Mouse (Mus musculus): ENCODE data around the gene Mpst. TPM values are rescaled to one million over a fixed set of nuclear protein-coding genes. Genes with fewer than 3 reads are reported as not detected.

Mpst gene
- total and polyA plus RNA-seq, 3 experiments: 38.6 to 86.7 TPM; not detected in 1

DNA sequence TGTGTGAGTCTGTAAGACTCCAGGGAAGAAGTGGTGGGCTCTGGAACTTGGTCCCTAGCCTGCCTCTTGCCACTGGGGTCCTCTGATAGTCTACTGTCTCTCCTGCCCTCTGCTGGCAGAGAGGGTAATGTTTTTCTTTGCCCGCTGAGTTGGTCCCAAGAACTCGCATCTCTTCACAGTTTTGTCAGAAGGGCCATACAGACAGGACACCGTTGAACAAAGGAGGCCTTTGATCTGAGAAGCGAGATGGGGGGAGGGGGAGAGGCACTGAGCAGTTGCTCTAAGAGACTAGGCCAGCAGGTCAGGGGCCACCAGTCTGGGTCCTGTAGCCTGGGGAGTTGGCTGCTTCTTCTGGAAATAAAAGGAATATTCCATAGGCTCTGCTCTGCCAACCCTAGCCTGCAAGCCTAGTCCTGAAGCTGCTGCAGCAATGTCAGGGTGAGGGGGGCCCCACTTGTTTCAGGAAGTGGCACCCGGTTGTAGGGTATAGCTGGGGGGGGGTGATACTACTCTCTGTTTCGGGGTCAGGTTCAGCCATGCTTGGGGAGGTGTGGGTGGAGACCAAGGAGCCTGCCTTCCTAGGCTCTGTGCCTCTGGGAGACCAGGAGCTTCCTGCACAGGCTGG, 28.8 kb downstream of the Mpst start:
- Histone ChIP-seq H3K36me3 (ENCODE audit: control insufficient read depth in 1 of 2, insufficient read depth in 2 of 2, low read length in 2 of 2) (peaks cover 0 to 7% of the 10 kb centered on the region in 2 experiments; a peak in 2 of 4 replicates), H3K4me3 (ENCODE audit: control insufficient read depth in 1 of 2, insufficient read depth in 1 of 2, low read depth in 2 of 2, low read length in 2 of 2) (no peak overlapping the region), H3K27me3 (ENCODE audit: control insufficient read depth in 1 of 2, insufficient read depth in 2 of 2, low read length in 2 of 2) (no peaks in the 10 kb centered on the region), H3K27ac (ENCODE audit: control insufficient read depth, low read depth, low read length) (no peak overlapping the region), H3K4me1 (ENCODE audit: control insufficient read depth in 1 of 2, insufficient read depth in 2 of 2, low read length in 2 of 2) (peaks cover 13 to 21% of the 10 kb centered on the region in 2 experiments), H3K9me3 (replicated peaks; ENCODE audit: insufficient read depth, low read length) (no peaks in the 10 kb centered on the region), H3K79me2 (ENCODE audit: control insufficient read depth, insufficient read depth, low read length, poor library complexity) (no peaks in the 10 kb centered on the region), H3K9ac (ENCODE audit: control insufficient read depth, low read depth, low read length, poor library complexity, severe bottlenecking) (no peak overlapping the region)
- TF ChIP-seq SIN3A (IDR thresholded peaks at IDR 0.05; ENCODE audit: low read length) (no peak), ZC3H11A (IDR thresholded peaks at IDR 0.05; ENCODE audit: low read depth, low read length) (no peak), SMC3 (IDR thresholded peaks at IDR 0.05; ENCODE audit: low read depth, low read length) (peak; percentile 65), ELF1 (IDR thresholded peaks at IDR 0.05; ENCODE audit: low read depth, low read length) (no peak), MXI1 (IDR thresholded peaks at IDR 0.05; ENCODE audit: low read depth, low read length) (no peak), UBTF (IDR thresholded peaks at IDR 0.05; ENCODE audit: borderline replicate concordance, insufficient read depth, low read depth, low read length) (no peak), RCOR1 (IDR thresholded peaks at IDR 0.05; ENCODE audit: low read depth, low read length) (no peak), CHD1 (IDR thresholded peaks at IDR 0.05; ENCODE audit: low read depth, low read length) (no peak), POLR2AphosphoS5 (IDR thresholded peaks at IDR 0.05; ENCODE audit: borderline replicate concordance, low read depth, low read length) (no peak), EP300 (IDR thresholded peaks at IDR 0.05; ENCODE audit: low read depth in 1 of 2, low read length in 2 of 2) (no peak), RAD21 (IDR thresholded peaks at IDR 0.05; ENCODE audit: low read depth, low read length) (peak; percentile 46), CTCF (IDR thresholded peaks at IDR 0.05 in 2 of 3, conservative IDR thresholded peaks at IDR 0.05 in 1 of 3; ENCODE audit: control insufficient read depth in 1 of 3, insufficient read depth in 1 of 3, low read depth in 2 of 3, low read length in 3 of 3, poor library complexity in 1 of 3, severe bottlenecking in 1 of 3) (peak; percentile 56 to 69 (median 66)), TCF12 (IDR thresholded peaks at IDR 0.05; ENCODE audit: low read depth, low read length) (no peak)
- peak; percentile 54 for DNase-seq (ENCODE audit: low read depth, low spot score)

DNA sequence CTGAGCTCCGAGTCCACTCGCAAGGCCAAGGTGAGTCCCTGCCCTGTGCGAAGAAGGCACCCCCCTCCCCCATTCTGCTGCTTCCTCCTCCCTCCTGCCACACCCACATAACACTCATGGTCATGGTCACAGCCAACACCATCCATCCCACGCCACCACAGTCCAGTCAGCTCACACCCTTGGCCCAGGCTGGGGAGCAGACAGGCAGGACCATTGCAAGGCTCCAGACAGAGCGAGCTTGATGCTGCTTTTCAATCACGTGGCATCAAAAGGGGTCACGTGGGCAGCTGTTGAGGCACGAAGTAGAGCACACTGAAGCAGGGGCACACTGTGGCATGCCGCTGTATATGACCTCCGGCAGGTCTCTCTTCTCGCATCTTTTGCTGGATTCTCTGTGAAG, 29.5 kb downstream of the Mpst start:
- Histone ChIP-seq H3K79me2 (ENCODE audit: control insufficient read depth, insufficient read depth, low read length, poor library complexity) (no peaks in the 10 kb centered on the region), H3K4me1 (ENCODE audit: control insufficient read depth in 1 of 2, insufficient read depth in 2 of 2, low read length in 2 of 2) (peaks cover 13 to 21% of the 10 kb centered on the region in 2 experiments), H3K27ac (ENCODE audit: control insufficient read depth, low read depth, low read length) (no peak overlapping the region), H3K4me3 (ENCODE audit: control insufficient read depth in 1 of 2, insufficient read depth in 1 of 2, low read depth in 2 of 2, low read length in 2 of 2) (no peak overlapping the region), H3K36me3 (ENCODE audit: control insufficient read depth in 1 of 2, insufficient read depth in 2 of 2, low read length in 2 of 2) (peaks cover 0 to 7% of the 10 kb centered on the region in 2 experiments; a peak in 2 of 4 replicates), H3K9ac (ENCODE audit: control insufficient read depth, low read depth, low read length, poor library complexity, severe bottlenecking) (no peak overlapping the region), H3K27me3 (ENCODE audit: control insufficient read depth in 1 of 2, insufficient read depth in 2 of 2, low read length in 2 of 2) (no peaks in the 10 kb centered on the region), H3K9me3 (replicated peaks; ENCODE audit: insufficient read depth, low read length) (no peaks in the 10 kb centered on the region)
- no peak for TF ChIP-seq UBTF (IDR thresholded peaks at IDR 0.05; ENCODE audit: borderline replicate concordance, insufficient read depth, low read depth, low read length)
- TF ChIP-seq ELF1 (IDR thresholded peaks at IDR 0.05; ENCODE audit: low read depth, low read length): no peak
- TF ChIP-seq ZMIZ1 (IDR thresholded peaks at IDR 0.05; ENCODE audit: low read depth, low read length): no peak
- TF ChIP-seq POLR2AphosphoS5 (IDR thresholded peaks at IDR 0.05; ENCODE audit: borderline replicate concordance, low read depth, low read length): no peak
- TF ChIP-seq USF1 (IDR thresholded peaks at IDR 0.05; ENCODE audit: low read depth, low read length): 0 out of 2 replicates have a peak, but pooled peaks have one; percentile 21
- DNase-seq (ENCODE audit: low read depth, low spot score): no peak
